Comparison of ENCODE assay signal across 24 mouse cellular contexts in genomic region chr14:101903722-101904121, GRCm38 (mm10).
"Had no signal": no experiment of that assay in that cellular context is flagged by ENCODE, and none has a peak within 500 bp of the region (broad histone marks: within the 10 kb centered on the region; RNA-seq: fewer than 3 reads in every experiment).

No protein-coding gene starts in this region.

- H3K36me3 ChIP-seq: hindbrain, embryonic 10.5 days; hindbrain, embryonic 12.5 days; limb, embryonic 10.5 days; limb, embryonic 12.5 days; liver, embryonic 13.5 days; liver, embryonic 15.5 days had no signal

- H3K27ac ChIP-seq: gastrocnemius, adult 2 months; heart, adult 2 months; hindbrain, embryonic 10.5 days; hindbrain, embryonic 12.5 days; hindbrain, embryonic 14.5 days; intestine, embryonic 15.5 days; left cerebral cortex, adult 2 months; limb, embryonic 10.5 days; limb, embryonic 12.5 days; liver, embryonic 13.5 days; liver, embryonic 15.5 days had no signal

- H3K9me3 ChIP-seq: heart, embryonic 12.5 days; hindbrain, embryonic 10.5 days; hindbrain, embryonic 12.5 days; intestine, embryonic 15.5 days; limb, embryonic 10.5 days; limb, embryonic 12.5 days; liver, embryonic 13.5 days; liver, embryonic 15.5 days had no signal

- H3K4me3 ChIP-seq: gastrocnemius, adult 2 months; heart, adult 2 months; heart, embryonic 12.5 days; hindbrain, embryonic 10.5 days; hindbrain, embryonic 12.5 days; intestine, embryonic 15.5 days; left cerebral cortex, adult 2 months; limb, embryonic 10.5 days; limb, embryonic 12.5 days; liver, embryonic 13.5 days; liver, embryonic 15.5 days had no signal

- ATAC-seq: inflammation-experienced regulatory T-cells, adult 6 months had no signal

- H3K9ac ChIP-seq: heart, embryonic 12.5 days; hindbrain, embryonic 12.5 days; hindbrain, embryonic 14.5 days; intestine, embryonic 15.5 days; limb, embryonic 12.5 days; liver, embryonic 13.5 days; liver, embryonic 15.5 days had no signal

- DNase-seq: gastrocnemius, adult 2 months; gastrocnemius, postnatal 10 days; gastrocnemius, postnatal 25 days; heart, adult 2 months; heart, postnatal 10 days; heart, postnatal 4 days; kidney, adult 18-20 months; kidney, adult 8-10 months; kidney, postnatal 10 days; kidney, postnatal 25 days; kidney, postnatal 4 days; liver; liver, embryonic 13.5 days had no signal

- H3K4me2 ChIP-seq: heart, embryonic 12.5 days; hindbrain, embryonic 12.5 days; hindbrain, embryonic 14.5 days; intestine, embryonic 15.5 days; limb, embryonic 12.5 days; liver, embryonic 11.5 days; liver, embryonic 13.5 days; liver, embryonic 15.5 days had no signal

- H3K4me1 ChIP-seq: hindbrain, embryonic 10.5 days; hindbrain, embryonic 12.5 days; intestine, embryonic 15.5 days; liver, embryonic 13.5 days; liver, embryonic 15.5 days had no signal

- H3K27me3 ChIP-seq: heart, embryonic 12.5 days; hindbrain, embryonic 12.5 days; intestine, embryonic 15.5 days; limb, embryonic 12.5 days; liver, embryonic 13.5 days; liver, embryonic 15.5 days had no signal
